30 mouse cellular contexts compared by ENCODE assay signal in the genomic region with DNA sequence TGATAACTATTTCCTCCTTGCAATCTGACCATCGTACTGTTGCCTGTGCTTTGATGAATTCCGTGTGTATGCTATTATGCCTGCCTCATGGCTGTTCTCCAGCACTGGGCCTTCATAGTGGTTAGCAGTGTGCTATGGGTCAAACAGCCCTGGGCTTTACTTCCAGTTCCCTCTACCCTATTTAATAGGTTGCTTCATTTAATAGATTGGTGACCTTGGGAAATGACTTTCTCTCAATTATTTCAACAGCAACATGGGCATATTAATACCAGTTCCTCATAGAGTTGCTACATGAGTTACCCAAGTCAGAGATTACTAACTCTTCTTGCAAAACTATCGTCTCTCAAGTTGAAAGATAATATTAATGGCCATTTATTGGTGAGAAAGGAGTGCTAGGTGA.
A peak's percentile ranks its signal among the peaks of the same experiment; 100 is the strongest.
DNase-seq lines count a peak whose midpoint lies in the region; ATAC-seq lines count a peak whose summit lies in the region.
"Had no signal": no experiment of that assay in that cellular context is flagged by ENCODE, and none has a peak within 500 bp of the region (broad histone marks: within the 10 kb centered on the region; RNA-seq: fewer than 3 reads in every experiment).

No protein-coding gene starts in this region.

- H3K4me2 ChIP-seq in forebrain, embryonic 16.5 days (ENCODE audit: low read length): no peak overlapping the region
- no peak overlapping the region for H3K4me2 ChIP-seq in heart, embryonic 11.5 days
- H3K4me2 ChIP-seq: forebrain, embryonic 15.5 days; heart, embryonic 15.5 days; limb, embryonic 15.5 days; liver, embryonic 13.5 days; midbrain, embryonic 11.5 days; neural tube, embryonic 12.5 days had no signal

- H3K4me3 ChIP-seq in forebrain, embryonic 16.5 days (replicated peaks; ENCODE audit: low read length): no peak overlapping the region
- H3K4me3 ChIP-seq in heart, embryonic 11.5 days (ENCODE audit: low read depth, low read length): no peak overlapping the region
- H3K4me3 ChIP-seq: forebrain, embryonic 10.5 days; forebrain, embryonic 15.5 days; heart, embryonic 15.5 days; limb, embryonic 10.5 days; limb, embryonic 15.5 days; liver, embryonic 13.5 days; myocyte; neural tube, embryonic 12.5 days had no signal

- no peaks in the 10 kb centered on the region for H3K36me3 ChIP-seq in forebrain, embryonic 16.5 days (ENCODE audit: control insufficient read depth, insufficient read depth)
- no peaks in the 10 kb centered on the region for H3K36me3 ChIP-seq in heart, embryonic 11.5 days (ENCODE audit: control insufficient read depth, insufficient read depth, low read length)
- H3K36me3 ChIP-seq: forebrain, embryonic 10.5 days; forebrain, embryonic 15.5 days; heart, embryonic 15.5 days; limb, embryonic 10.5 days; limb, embryonic 15.5 days; liver, embryonic 13.5 days; neural tube, embryonic 12.5 days had no signal

- WGBS in forebrain, embryonic 16.5 days: 74% methylated on average over 3 of the region's 3 CpGs
- WGBS in heart, embryonic 11.5 days (ENCODE audit: insufficient replicate concordance): 76% methylated on average over 3 of the region's 3 CpGs

- peak; percentile 3 for DNase-seq in adrenal gland, adult 2 months
- DNase-seq in adrenal gland, adult 8-10 months: no peak
- peak; percentile 33 for DNase-seq in NIH3T3 (ENCODE audit: low read depth)
- peak; percentile 26 for DNase-seq in fat pad, adult 2 months (ENCODE audit: extremely low read depth, low read depth, low spot score)
- DNase-seq: cerebellum, adult 18-20 months; cerebellum, postnatal 10 days; kidney, adult 8-10 months; kidney, postnatal 4 days; liver, embryonic 13.5 days; lung, adult 18-20 months; right cerebral cortex, adult 18-20 months; right cerebral cortex, postnatal 4 days; thymus, adult 18-20 months; thymus, postnatal 25 days had no signal

- H3K4me1 ChIP-seq in forebrain, embryonic 16.5 days (replicated peaks; ENCODE audit: control insufficient read depth, insufficient read depth, low read length): peaks cover 3% of the 10 kb centered on the region
- no peaks in the 10 kb centered on the region for H3K4me1 ChIP-seq in heart, embryonic 11.5 days (ENCODE audit: control insufficient read depth, insufficient read depth, low read length)
- H3K4me1 ChIP-seq: forebrain, embryonic 10.5 days; forebrain, embryonic 15.5 days; limb, embryonic 10.5 days; limb, embryonic 15.5 days; liver, embryonic 13.5 days; neural tube, embryonic 12.5 days had no signal

- ATAC-seq in monocyte, adult 5-6 weeks (replicated peaks; ENCODE audit: insufficient number of reproducible peaks, low FRiP score, low TSS enrichment, poor library complexity, severe bottlenecking): peak; percentile 68; the same call in 1 of the 2 replicates
- no peak for ATAC-seq in forebrain, embryonic 16.5 days
- no peak for ATAC-seq in heart, embryonic 11.5 days (replicated peaks; ENCODE audit: insufficient number of reproducible peaks, low FRiP score, low TSS enrichment)
- ATAC-seq: forebrain, embryonic 15.5 days; hindbrain, embryonic 16.5 days; lung, postnatal 0 days; midbrain, embryonic 16.5 days had no signal

- H3K27me3 ChIP-seq in forebrain, embryonic 16.5 days (replicated peaks; ENCODE audit: control insufficient read depth, insufficient read depth, low read length): no peaks in the 10 kb centered on the region
- H3K27me3 ChIP-seq in heart, embryonic 11.5 days (ENCODE audit: control insufficient read depth, insufficient read depth, low read length): no peaks in the 10 kb centered on the region
- H3K27me3 ChIP-seq: forebrain, embryonic 15.5 days; heart, embryonic 15.5 days had no signal

- H3K27ac ChIP-seq in forebrain, embryonic 16.5 days (ENCODE audit: low read length): no peak overlapping the region
- no peak overlapping the region for H3K27ac ChIP-seq in heart, embryonic 11.5 days (ENCODE audit: low read depth, low read length)
- H3K27ac ChIP-seq: forebrain, embryonic 10.5 days; forebrain, embryonic 15.5 days; heart, embryonic 15.5 days; kidney, postnatal 0 days; limb, embryonic 10.5 days; limb, embryonic 15.5 days; liver, embryonic 13.5 days; neural tube, embryonic 12.5 days; stomach, postnatal 0 days had no signal

- H3K9ac ChIP-seq in forebrain, embryonic 16.5 days (replicated peaks; ENCODE audit: low read depth, low read length): no peak overlapping the region
- no peak overlapping the region for H3K9ac ChIP-seq in heart, embryonic 11.5 days (ENCODE audit: low read depth, low read length)
- H3K9ac ChIP-seq: forebrain, embryonic 15.5 days; heart, embryonic 15.5 days; limb, embryonic 15.5 days; liver, embryonic 13.5 days; neural tube, embryonic 12.5 days had no signal

- H3K9me3 ChIP-seq in forebrain, embryonic 16.5 days (ENCODE audit: control insufficient read depth, low read length): no peaks in the 10 kb centered on the region
- H3K9me3 ChIP-seq in heart, embryonic 11.5 days (replicated peaks; ENCODE audit: control insufficient read depth, low read length): no peaks in the 10 kb centered on the region
- H3K9me3 ChIP-seq: forebrain, embryonic 10.5 days; forebrain, embryonic 15.5 days; heart, embryonic 15.5 days; limb, embryonic 10.5 days; limb, embryonic 15.5 days; liver, embryonic 13.5 days; neural tube, embryonic 12.5 days had no signal
